Mouse (Mus musculus) midbrain, postnatal 0 days (tissue): Measurements from ENCODE around the gene Adcy6. TPM values are rescaled to one million over a fixed set of nuclear protein-coding genes. Genes with fewer than 3 reads are reported as not detected.

ENCODE experiments used
- ATAC-seq: fragments of 200-750 bp; cut with Nextera tagmentation; 2 replicates; pipeline ENCODE4 v1.8.0; 2017; ENCODE audit warnings: moderate number of reproducible peaks, mild to moderate bottlenecking, moderate TSS enrichment, moderate library complexity; ENCODE audit not compliant: low FRiP score
- DNase-seq: peaks from one replicate; pipeline ENCODE4 v3.0.0-alpha.2; 2015; ENCODE audit warnings: low spot score
- H3K27ac ChIP-seq: fragments of 300-500 bp; sonication (generic); 2 replicates; pipeline ENCODE4 v1.5.1; 2014; ENCODE audit warnings: low read depth, mild to moderate bottlenecking, low read length, mixed read lengths
- H3K27me3 ChIP-seq: fragments of 300-500 bp; sonication (generic); 2 replicates; pipeline ENCODE4 v1.6.1; 2014; ENCODE audit warnings: low read length, control low read depth, mixed read lengths; ENCODE audit not compliant: insufficient read depth
- H3K36me3 ChIP-seq: fragments of 300-500 bp; sonication (generic); 2 replicates; pipeline ENCODE4 v1.6.1; 2014; ENCODE audit warnings: low read length, control low read depth, mixed read lengths; ENCODE audit not compliant: insufficient read depth
- H3K4me1 ChIP-seq: fragments of 300-500 bp; sonication (generic); 2 replicates; pipeline ENCODE4 v1.6.1; 2014; ENCODE audit warnings: mild to moderate bottlenecking, control low read depth, antibody characterized with exemption, low read length, mixed read lengths; ENCODE audit not compliant: insufficient read depth
- H3K4me2 ChIP-seq: fragments of 300-500 bp; sonication (generic); 2 replicates; pipeline ENCODE4 v1.6.1; 2014; ENCODE audit warnings: low read depth, mild to moderate bottlenecking, low read length, mixed read lengths; ENCODE audit not compliant: poor library complexity, severe bottlenecking
- H3K4me3 ChIP-seq: fragments of 300-500 bp; sonication (generic); 2 replicates; pipeline ENCODE4 v1.5.1; 2014; ENCODE audit warnings: low read depth, mild to moderate bottlenecking, low read length, moderate library complexity
- H3K9ac ChIP-seq: fragments of 300-500 bp; sonication (generic); replicated peaks from 2 replicates; pipeline ENCODE4 v1.6.1; 2014; ENCODE audit warnings: mild to moderate bottlenecking, low read length, moderate library complexity, mixed read lengths; ENCODE audit not compliant: poor library complexity, severe bottlenecking
- H3K9me3 ChIP-seq: fragments of 300-500 bp; sonication (generic); 2 replicates; pipeline ENCODE4 v1.6.1; 2016; ENCODE audit warnings: low read length, control low read depth
- CTCF ChIP-seq: IDR thresholded peaks from 2 replicates; pipeline ENCODE4 v1.5.1; 2016; ENCODE audit warnings: antibody characterized with exemption, mild to moderate bottlenecking
- WGBS: fragments of 180-500 bp; shearing (Covaris S2); extraction: QIAGEN DNeasy Blood & Tissue Kit; methylation state at CpG from one replicate; pipeline ENCODE4 v1.1.7; 2014; 5-methylcytosine and 5-hydroxymethylcytosine counted together
- polyA plus RNA-seq: library from polyadenylated mRNA; unstranded; fragments of >200 nt; fragmentation: Nextera tagmentation; extraction: Ambion mirVana; gene quantifications from 2 replicates; pipeline ENCODE4 v1.2.1, GENCODE M21; 2015
- total RNA-seq: library from RNA; depleted of rRNA; stranded (reverse); fragments of >200 nt; gene quantifications from 2 replicates; pipeline ENCODE4 v1.2.3, GENCODE M21; 2014; rRNA removed

Adcy6 gene
- total and polyA plus RNA-seq, 2 experiments from 2014 or later = 5.5 to 38.0 TPM

DNA sequence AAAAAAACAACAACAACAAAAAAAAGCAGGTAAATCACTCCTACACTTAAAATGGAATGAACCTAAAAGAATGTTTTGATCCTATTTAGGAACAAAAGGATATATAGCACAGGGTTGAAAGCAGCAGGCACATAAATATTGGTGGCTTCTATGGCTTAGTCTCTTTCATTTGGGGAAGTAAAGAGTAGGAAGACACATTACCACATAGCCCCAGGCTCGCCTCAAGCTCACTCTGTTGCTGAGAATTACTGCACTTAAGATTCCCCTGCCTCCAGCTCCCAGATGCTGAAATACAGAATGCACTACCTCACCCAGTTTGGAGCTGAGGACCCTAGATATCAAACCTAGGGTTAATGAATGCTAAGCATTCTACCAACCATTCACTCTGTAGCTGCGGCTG lies 57.1 kb downstream of the Adcy6 start:
- Histone ChIP-seq H3K36me3 (peaks cover 22% of the 10 kb centered on the region), H3K4me1 (no peaks in the 10 kb centered on the region), H3K4me2 (no peak overlapping the region), H3K27ac (no peak overlapping the region), H3K9me3 (no peaks in the 10 kb centered on the region), H3K27me3 (no peaks in the 10 kb centered on the region), H3K4me3 (no peak overlapping the region), H3K9ac (no peak overlapping the region)
- ATAC-seq = no peak
- no peak for DNase-seq
- TF ChIP-seq CTCF = no peak
- 84% methylated on average over 2 of the region's 2 CpGs for WGBS

DNA sequence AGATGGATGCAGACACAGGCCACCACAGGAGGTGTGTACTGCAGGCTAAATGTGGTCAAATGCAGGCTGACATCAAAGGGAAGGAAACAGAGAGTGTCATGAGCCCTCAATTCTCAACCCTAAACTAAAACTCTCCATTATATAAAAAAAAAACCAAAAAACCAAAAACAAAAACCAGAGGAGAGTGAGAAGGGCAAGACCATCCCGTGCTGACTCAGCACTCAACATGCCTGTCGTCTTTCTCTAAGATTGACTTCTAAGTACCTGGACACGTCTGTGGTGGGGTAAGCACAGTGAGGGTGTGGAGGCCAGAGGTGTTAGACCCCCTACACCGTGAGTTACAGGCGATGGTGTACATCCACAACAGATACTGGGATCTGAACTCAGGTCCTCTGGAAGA lies 63.0 kb downstream of the Adcy6 start:
- Histone ChIP-seq H3K9me3 (no peaks in the 10 kb centered on the region), H3K36me3 (peaks cover 42% of the 10 kb centered on the region), H3K4me2 (no peak overlapping the region), H3K4me1 (no peaks in the 10 kb centered on the region), H3K27ac (no peak overlapping the region), H3K4me3 (no peak overlapping the region), H3K9ac (no peak overlapping the region), H3K27me3 (no peaks in the 10 kb centered on the region)
- 93% methylated on average over 5 of the region's 5 CpGs for WGBS
- no peak for ATAC-seq
- no peak for DNase-seq
- no peak for TF ChIP-seq CTCF

DNA sequence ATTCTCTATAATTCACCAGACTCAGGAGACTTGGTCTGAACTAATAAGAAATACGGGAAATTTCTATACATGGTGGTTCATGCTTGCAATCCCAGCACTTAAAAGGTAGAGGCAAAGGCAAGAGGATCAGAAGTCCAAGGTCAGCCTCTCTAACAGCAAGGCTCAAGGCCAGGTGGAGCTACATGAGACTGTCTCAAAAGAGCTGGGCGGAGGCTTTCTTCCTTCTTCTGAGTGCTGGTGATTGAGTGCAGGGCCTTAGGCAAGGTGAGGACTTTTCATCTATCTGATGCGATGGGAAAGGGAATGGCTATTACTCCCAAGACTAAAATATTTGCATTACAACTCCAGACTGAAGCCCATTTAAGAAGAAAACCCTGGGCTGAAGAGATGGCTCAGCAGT lies 64.7 kb downstream of the Adcy6 start:
- Histone ChIP-seq H3K4me1 (no peaks in the 10 kb centered on the region), H3K4me2 (no peak overlapping the region), H3K27me3 (no peaks in the 10 kb centered on the region), H3K4me3 (no peak overlapping the region), H3K9ac (no peak overlapping the region), H3K36me3 (peaks cover 42% of the 10 kb centered on the region), H3K27ac (no peak overlapping the region), H3K9me3 (no peaks in the 10 kb centered on the region)
- no peak for TF ChIP-seq CTCF
- ATAC-seq (no peak), DNase-seq (no peak)
- WGBS = 95% methylated on average over 3 of the region's 3 CpGs

DNA sequence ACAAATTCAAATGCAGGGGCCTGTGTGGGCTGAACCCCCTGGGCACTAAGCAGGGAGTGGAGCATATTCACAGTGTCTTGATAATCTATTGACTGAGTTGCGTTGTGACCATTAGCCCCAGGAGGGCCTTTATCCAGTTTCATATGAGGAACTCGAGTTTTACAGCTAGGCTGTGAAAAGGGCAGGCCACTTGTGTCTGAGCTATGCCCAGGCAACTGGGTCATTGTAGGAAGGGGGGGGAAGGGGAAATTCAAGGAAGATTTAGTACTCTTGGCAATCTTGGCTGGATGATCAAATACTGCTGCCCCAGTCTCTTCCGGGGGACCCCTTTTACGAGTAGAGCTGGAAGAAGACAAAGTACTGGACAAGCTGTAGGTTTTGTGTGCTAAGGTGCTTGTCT lies 66.5 kb downstream of the Adcy6 start:
- Histone ChIP-seq H3K4me1 (no peaks in the 10 kb centered on the region), H3K9ac (no peak overlapping the region), H3K9me3 (no peaks in the 10 kb centered on the region), H3K4me3 (no peak overlapping the region), H3K36me3 (peaks cover 42% of the 10 kb centered on the region), H3K27ac (no peak overlapping the region), H3K4me2 (no peak overlapping the region), H3K27me3 (no peaks in the 10 kb centered on the region)
- TF ChIP-seq CTCF = no peak
- WGBS = 82% methylated on average over 4 of the region's 4 CpGs
- no peak for DNase-seq
- ATAC-seq = no peak

DNA sequence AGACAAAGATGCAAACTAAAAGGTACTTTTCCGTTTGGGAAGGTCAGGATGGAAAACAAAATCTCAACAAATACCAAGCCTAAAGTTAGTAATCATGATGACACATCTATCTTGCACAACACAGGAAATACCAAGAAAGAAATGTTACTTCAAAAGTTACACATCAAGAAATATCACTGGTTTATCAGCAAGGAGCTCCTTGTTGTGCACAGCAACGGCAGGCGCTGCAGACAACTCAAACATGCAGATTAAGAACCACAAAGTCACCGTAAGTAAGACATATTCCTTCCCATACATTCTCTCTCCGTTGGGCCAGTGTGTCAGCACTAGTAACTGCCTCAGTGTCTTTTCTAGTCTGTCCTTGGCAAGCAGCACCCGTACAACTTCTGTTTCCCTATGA lies 68.8 kb downstream of the Adcy6 start:
- Histone ChIP-seq H3K27me3 (no peaks in the 10 kb centered on the region), H3K9me3 (no peaks in the 10 kb centered on the region), H3K4me2 (no peak overlapping the region), H3K9ac (no peak overlapping the region), H3K4me1 (no peaks in the 10 kb centered on the region), H3K4me3 (no peak overlapping the region), H3K27ac (no peak overlapping the region), H3K36me3 (peaks cover 35% of the 10 kb centered on the region)
- WGBS = 89% methylated on average over 6 of the region's 6 CpGs
- ATAC-seq (no peak), DNase-seq (no peak)
- TF ChIP-seq CTCF = no peak

Other genes starting within 250 kb of the Adcy6 start
- not detected in 2 replicates for gene Olfr283, start 229.1 kb downstream of the Adcy6 start, total RNA-seq
- gene Olfr283, start 229.1 kb downstream of the Adcy6 start, polyA plus RNA-seq = not detected in 2 replicates
- gene Olfr282, start 178.9 kb downstream of the Adcy6 start, total RNA-seq = not detected in 2 replicates
- not detected in 2 replicates for gene Olfr282, start 178.9 kb downstream of the Adcy6 start, polyA plus RNA-seq
- gene Olfr281, start 157.5 kb downstream of the Adcy6 start, total RNA-seq = not detected in 2 replicates
- gene Olfr281, start 157.5 kb downstream of the Adcy6 start, polyA plus RNA-seq = not detected in 2 replicates
- not detected in 2 replicates for gene OR5BS1P, start 140.2 kb downstream of the Adcy6 start, total RNA-seq
- not detected in 2 replicates for gene OR5BS1P, start 140.2 kb downstream of the Adcy6 start, polyA plus RNA-seq
- not detected in 2 replicates for gene Lalba, start 127.4 kb downstream of the Adcy6 start, total RNA-seq
- gene Lalba, start 127.4 kb downstream of the Adcy6 start, polyA plus RNA-seq = not detected in 2 replicates
- gene Olfr279, start 117.7 kb downstream of the Adcy6 start, total RNA-seq = not detected in 2 replicates
- gene Olfr279, start 117.7 kb downstream of the Adcy6 start, polyA plus RNA-seq = not detected in 2 replicates
- gene Kansl2, start 75.8 kb downstream of the Adcy6 start, total RNA-seq = 57.4 and 66.2 TPM in 2 replicates
- gene Kansl2, start 75.8 kb downstream of the Adcy6 start, polyA plus RNA-seq = 101 and 102 TPM in 2 replicates
- 36.1 and 54.6 TPM in 2 replicates for gene Ccnt1, start 39.2 kb downstream of the Adcy6 start, total RNA-seq
- 47.4 and 49.7 TPM in 2 replicates for gene Ccnt1, start 39.2 kb downstream of the Adcy6 start, polyA plus RNA-seq
- gene 4930415O20Rik, start 39.1 kb downstream of the Adcy6 start, total RNA-seq = 0.82 TPM in 1 of 2 replicates, not detected in the other
- gene 4930415O20Rik, start 39.1 kb downstream of the Adcy6 start, polyA plus RNA-seq = 0.31 TPM in 1 of 2 replicates, not detected in the other
- gene Cacnb3, start 20.8 kb upstream of the Adcy6 start, total RNA-seq = 211 and 239 TPM in 2 replicates
- gene Cacnb3, start 20.8 kb upstream of the Adcy6 start, polyA plus RNA-seq = 150 and 155 TPM in 2 replicates
- 46.7 and 50.5 TPM in 2 replicates for gene Ddx23, start 52.8 kb upstream of the Adcy6 start, total RNA-seq
- gene Ddx23, start 52.8 kb upstream of the Adcy6 start, polyA plus RNA-seq = 14.0 and 20.5 TPM in 2 replicates
- gene Rnd1, start 67.4 kb upstream of the Adcy6 start, total RNA-seq = 34.5 and 42.9 TPM in 2 replicates
- 20.7 and 24.9 TPM in 2 replicates for gene Rnd1, start 67.4 kb upstream of the Adcy6 start, polyA plus RNA-seq
- gene Ccdc65, start 98.1 kb upstream of the Adcy6 start, total RNA-seq = 6.9 and 9.1 TPM in 2 replicates
- 11.4 and 12.3 TPM in 2 replicates for gene Ccdc65, start 98.1 kb upstream of the Adcy6 start, polyA plus RNA-seq
- gene Fkbp11, start 118.1 kb upstream of the Adcy6 start, total RNA-seq = 1.0 and 2.8 TPM in 2 replicates
- 4.4 and 5.4 TPM in 2 replicates for gene Fkbp11, start 118.1 kb upstream of the Adcy6 start, polyA plus RNA-seq
- 122 and 144 TPM in 2 replicates for gene Arf3, start 153.1 kb upstream of the Adcy6 start, total RNA-seq
- gene Arf3, start 153.1 kb upstream of the Adcy6 start, polyA plus RNA-seq = 89.2 and 93.8 TPM in 2 replicates
- gene Wnt10b, start 168.1 kb upstream of the Adcy6 start, total RNA-seq = 0.38 and 1.5 TPM in 2 replicates
- not detected in 2 replicates for gene Wnt10b, start 168.1 kb upstream of the Adcy6 start, polyA plus RNA-seq
- gene Wnt1, start 179.8 kb upstream of the Adcy6 start, total RNA-seq = 0.33 TPM in 2 replicates
- 0.81 and 1.1 TPM in 2 replicates for gene Wnt1, start 179.8 kb upstream of the Adcy6 start, polyA plus RNA-seq
- 5.5 and 7.3 TPM in 2 replicates for gene Ddn, start 199.4 kb upstream of the Adcy6 start, total RNA-seq
- 0.51 and 0.64 TPM in 2 replicates for gene Ddn, start 199.4 kb upstream of the Adcy6 start, polyA plus RNA-seq
- gene Prkag1, start 221.4 kb upstream of the Adcy6 start, total RNA-seq = 45.1 and 50.6 TPM in 2 replicates
- gene Prkag1, start 221.4 kb upstream of the Adcy6 start, polyA plus RNA-seq = 50.6 and 57.4 TPM in 2 replicates